Mouse (Mus musculus) adrenal gland, adult 18-20 months (tissue): ENCODE results near the gene Acsl3. TPM values are rescaled to one million over a fixed set of nuclear protein-coding genes. Genes with fewer than 3 reads are reported as not detected.

Experiments
- DNase-seq, 2 experiments: peaks; one replicate each; pipeline ENCODE4 v3.0.0; 2021 to 2022; ENCODE audit warnings: low spot score in 2 of 2
- long read RNA-seq, 2 experiments: library from polyadenylated mRNA; stranded (forward); transcript quantifications; one replicate each; pipeline ENCODE4 v2.0.0; 2021
- total RNA-seq, 2 experiments: library from RNA; stranded (reverse); gene quantifications; 1 replicate in 1 of 2; 2 replicates in 1 of 2; pipeline ENCODE4 v1.2.3; 2021

Acsl3 gene
- 10 to 100 TPM; 30.1 to 35.5 TPM for total RNA-seq
- long read RNA-seq, experiment 1, transcript Acsl3-201 (16 exons, 3,950 nt) = minor isoform, 8 of 21 reads
- long read RNA-seq, experiment 1, transcript Acsl3-205 (15 exons, 2,976 nt) = major isoform, 12 of 21 reads
- long read RNA-seq, experiment 1, partial matches to known transcripts = 1 of 21 reads
- long read RNA-seq, experiment 1, other reads (novel, unspliced or antisense) = 0 of 21 reads
- long read RNA-seq, experiment 2, transcript Acsl3-205 (15 exons, 2,976 nt) = major isoform, 13 of 25 reads
- long read RNA-seq, experiment 2, transcript Acsl3-201 (16 exons, 3,950 nt) = minor isoform, 6 of 25 reads
- long read RNA-seq, experiment 2, partial matches to known transcripts = 4 of 25 reads
- long read RNA-seq, experiment 2, other reads (novel, unspliced or antisense) = 2 of 25 reads

- DNase-seq = peak; percentile 98 to 99
These were observed at the start of gene Acsl3, which contains the start of gene Utp14b for GRCm38 (mm10) chr1:78657671-78658440. Gene Acsl3, plus strand, starts transcription at chr1:78657825. Gene Utp14b, plus strand, starts transcription at chr1:78658038.

GRCm38 (mm10) chr1:78609134-78609907 lies 48.3 kb upstream of the Acsl3 start:
- no peak for DNase-seq

GRCm38 (mm10) chr1:78611039-78611438 lies 46.6 kb upstream of the Acsl3 start:
- DNase-seq = no peak

GRCm38 (mm10) chr1:78612959-78613358 lies 44.7 kb upstream of the Acsl3 start:
- DNase-seq = no peak

- DNase-seq = no peak
These were observed 33.3 kb upstream of the Acsl3 start for GRCm38 (mm10) chr1:78624352-78624751.

GRCm38 (mm10) chr1:78634486-78634885 lies 23.1 kb upstream of the Acsl3 start:
- no peak for DNase-seq

- DNase-seq = no peak
These were observed 16.8 kb upstream of the Acsl3 start for GRCm38 (mm10) chr1:78640871-78641270.

GRCm38 (mm10) chr1:78641791-78642190 lies 15.8 kb upstream of the Acsl3 start:
- DNase-seq = no peak

GRCm38 (mm10) chr1:78642197-78642596 lies 15.4 kb upstream of the Acsl3 start:
- DNase-seq = no peak

- DNase-seq = no peak
These were observed 10.2 kb upstream of the Acsl3 start for GRCm38 (mm10) chr1:78647317-78647885.

GRCm38 (mm10) chr1:78649269-78650061 lies 8.2 kb upstream of the Acsl3 start:
- DNase-seq = no peak

- DNase-seq = peak; percentile 27 to 30
These were observed 1.2 kb upstream of the Acsl3 start for GRCm38 (mm10) chr1:78656472-78656871.

- DNase-seq = no peak
These were observed 500 bp upstream of the Acsl3 start for GRCm38 (mm10) chr1:78657021-78657629.

- peak in 1 of 2 experiments; percentile 6 for DNase-seq
These were observed 1.0 kb downstream of the Acsl3 start for GRCm38 (mm10) chr1:78658441-78659269.

GRCm38 (mm10) chr1:78659270-78659823 lies 1.7 kb downstream of the Acsl3 start:
- DNase-seq = no peak

- DNase-seq = no peak
These were observed 6.7 kb downstream of the Acsl3 start for GRCm38 (mm10) chr1:78664326-78664725.

GRCm38 (mm10) chr1:78665954-78666499 lies 8.4 kb downstream of the Acsl3 start:
- DNase-seq = no peak

- DNase-seq = no peak
These were observed 9.0 kb downstream of the Acsl3 start for GRCm38 (mm10) chr1:78666585-78666984.
